Mouse (Mus musculus): Measurements from ENCODE around the gene Bloc1s3. TPM values are rescaled to one million over a fixed set of nuclear protein-coding genes. Genes with fewer than 3 reads are reported as not detected.

Bloc1s3 gene
- polyA plus RNA-seq, 1 experiment: 24.9 TPM

- peaks cover 15% of the 10 kb centered on the region for H3K4me1 ChIP-seq (ENCODE audit: control insufficient read depth, insufficient read depth, insufficient read length, low read length)
- no peaks in the 10 kb centered on the region for H3K27me3 ChIP-seq (ENCODE audit: control insufficient read depth, insufficient read depth, low read length)
- TF ChIP-seq CTCF (IDR thresholded peaks at IDR 0.05; ENCODE audit: extremely low read depth, insufficient read length, insufficient replicate concordance, low read depth, low read length): no peak
- no peak for TF ChIP-seq POLR2A (IDR thresholded peaks at IDR 0.05; ENCODE audit: low read depth, low read length)
- H3K4me3 ChIP-seq (ENCODE audit: low read depth, low read length): no peak overlapping the region
- no peak overlapping the region for H3K27ac ChIP-seq (ENCODE audit: insufficient read depth, low read depth, low read length)
- 89% methylated on average over 4 of the region's 4 CpGs for WGBS
- peaks cover 4% of the 10 kb centered on the region; the same call in 1 of the 2 replicates for H3K36me3 ChIP-seq (ENCODE audit: control insufficient read depth, insufficient read depth, low read length)
These were observed 53.0 kb downstream of the Bloc1s3 start for GRCm38 (mm10) chr7:19455186-19455585.

Other genes starting within 250 kb of the Bloc1s3 start
- gene Vasp, start 236.6 kb downstream of the Bloc1s3 start, polyA plus RNA-seq (2012; rRNA removed): 183 and 517 TPM in 2 replicates
- gene Ppm1n, start 228.3 kb downstream of the Bloc1s3 start, polyA plus RNA-seq (2012; rRNA removed): 1.8 and 11.8 TPM in 2 replicates
- 6.7 and 11.7 TPM in 2 replicates for gene Rtn2, start 225.7 kb downstream of the Bloc1s3 start, polyA plus RNA-seq (2012; rRNA removed)
- 1.7 and 16.7 TPM in 2 replicates for gene Fosb, start 198.3 kb downstream of the Bloc1s3 start, polyA plus RNA-seq (2012; rRNA removed)
- gene Ercc1, start 163.6 kb downstream of the Bloc1s3 start, polyA plus RNA-seq (2012; rRNA removed): 9.3 and 17.5 TPM in 2 replicates
- 2.0 and 2.5 TPM in 2 replicates for gene Cd3eap, start 148.9 kb downstream of the Bloc1s3 start, polyA plus RNA-seq (2012; rRNA removed)
- gene Ppp1r13l, start 148.6 kb downstream of the Bloc1s3 start, polyA plus RNA-seq (2012; rRNA removed): 6.2 and 10.4 TPM in 2 replicates
- 21.0 and 31.2 TPM in 2 replicates for gene Ercc2, start 126.4 kb downstream of the Bloc1s3 start, polyA plus RNA-seq (2012; rRNA removed)
- gene Klc3, start 104.3 kb downstream of the Bloc1s3 start, polyA plus RNA-seq (2012; rRNA removed): 2.6 and 3.5 TPM in 2 replicates
- gene Ckm, start 103.6 kb downstream of the Bloc1s3 start, polyA plus RNA-seq (2012; rRNA removed): 31.9 and 45.3 TPM in 2 replicates
- 11.6 and 27.4 TPM in 2 replicates for gene Mark4, start 49.5 kb downstream of the Bloc1s3 start, polyA plus RNA-seq (2012; rRNA removed)
- gene Exoc3l2, start 45.0 kb downstream of the Bloc1s3 start, polyA plus RNA-seq (2012; rRNA removed): 6.5 and 12.0 TPM in 2 replicates
- 56.3 and 120 TPM in 2 replicates for gene Trappc6a, start within 50 bp of the Bloc1s3 start, polyA plus RNA-seq (2012; rRNA removed)
- gene Nkpd1, start 9.5 kb upstream of the Bloc1s3 start, polyA plus RNA-seq (2012; rRNA removed): 0.23 and 0.43 TPM in 2 replicates
- 57.9 and 115 TPM in 2 replicates for gene Ppp1r37, start 54.7 kb upstream of the Bloc1s3 start, polyA plus RNA-seq (2012; rRNA removed)
- 3.0 and 3.7 TPM in 2 replicates for gene Zfp296, start 68.9 kb upstream of the Bloc1s3 start, polyA plus RNA-seq (2012; rRNA removed)
- 85.5 and 146 TPM in 2 replicates for gene Gemin7, start 69.2 kb upstream of the Bloc1s3 start, polyA plus RNA-seq (2012; rRNA removed)
- 91.6 and 184 TPM in 2 replicates for gene Clasrp, start 96.1 kb upstream of the Bloc1s3 start, polyA plus RNA-seq (2012; rRNA removed)
- gene Relb, start 121.1 kb upstream of the Bloc1s3 start, polyA plus RNA-seq (2012; rRNA removed): 47.2 and 144 TPM in 2 replicates
- gene Clptm1, start 156.7 kb upstream of the Bloc1s3 start, polyA plus RNA-seq (2012; rRNA removed): 70.5 and 141 TPM in 2 replicates
- gene Apoc2, start 169.6 kb upstream of the Bloc1s3 start, polyA plus RNA-seq (2012; rRNA removed): 1,337 and 1,661 TPM in 2 replicates
- gene Gm44805, start 173.1 kb upstream of the Bloc1s3 start, polyA plus RNA-seq (2012; rRNA removed): 0.37 and 0.69 TPM in 2 replicates
- gene Apoc4, start 173.1 kb upstream of the Bloc1s3 start, polyA plus RNA-seq (2012; rRNA removed): 0.33 and 1.4 TPM in 2 replicates
- not detected in 2 replicates for gene Apoc1, start 184.3 kb upstream of the Bloc1s3 start, polyA plus RNA-seq (2012; rRNA removed)
- gene Apoe, start 190.8 kb upstream of the Bloc1s3 start, polyA plus RNA-seq (2012; rRNA removed): 591 and 688 TPM in 2 replicates
- gene Tomm40, start 207.1 kb upstream of the Bloc1s3 start, polyA plus RNA-seq (2012; rRNA removed): 62.8 and 72.9 TPM in 2 replicates
- gene Nectin2, start 242.1 kb upstream of the Bloc1s3 start, polyA plus RNA-seq (2012; rRNA removed): 128 and 208 TPM in 2 replicates

All from small intestine, adult 2 months (tissue).